Mouse (Mus musculus) thymus, postnatal 4 days (tissue): ENCODE measurements at regions not wholly inside any gene's neighbourhood (a gene's known extent, or its start where the extent isn't known, plus 50 kb on each side); places are given as distances from the start of the nearest gene placed in this dataset.

Experiments used
- DNase-seq: peaks from one replicate; pipeline ENCODE4 v3.0.0; 2021

GRCm38 (mm10) chr11:63630336-63630735, 291.8 kb downstream of the Hs3st3b1 start:
- DNase-seq = no peak

DNA sequence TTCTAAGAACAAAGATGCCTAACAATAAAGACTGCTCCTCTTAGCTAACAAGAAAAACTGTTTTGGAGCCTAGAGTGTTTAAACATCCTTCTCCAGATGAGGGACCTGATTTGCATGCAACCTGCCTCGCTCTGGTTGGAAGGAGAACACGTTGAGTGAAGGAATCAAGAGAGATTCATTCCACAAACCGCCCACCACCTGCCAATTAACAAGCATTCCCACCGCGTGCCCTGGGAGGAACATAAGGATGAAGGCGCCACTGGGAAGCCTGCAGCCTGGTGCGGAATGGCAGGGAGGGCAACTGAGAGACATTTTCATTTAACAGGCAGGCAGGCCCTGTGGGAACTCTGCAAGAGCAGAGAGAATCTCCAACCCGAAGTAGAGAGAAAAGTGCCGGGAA, 265.0 kb downstream of the Hs3st3b1 start:
- DNase-seq = no peak

DNA sequence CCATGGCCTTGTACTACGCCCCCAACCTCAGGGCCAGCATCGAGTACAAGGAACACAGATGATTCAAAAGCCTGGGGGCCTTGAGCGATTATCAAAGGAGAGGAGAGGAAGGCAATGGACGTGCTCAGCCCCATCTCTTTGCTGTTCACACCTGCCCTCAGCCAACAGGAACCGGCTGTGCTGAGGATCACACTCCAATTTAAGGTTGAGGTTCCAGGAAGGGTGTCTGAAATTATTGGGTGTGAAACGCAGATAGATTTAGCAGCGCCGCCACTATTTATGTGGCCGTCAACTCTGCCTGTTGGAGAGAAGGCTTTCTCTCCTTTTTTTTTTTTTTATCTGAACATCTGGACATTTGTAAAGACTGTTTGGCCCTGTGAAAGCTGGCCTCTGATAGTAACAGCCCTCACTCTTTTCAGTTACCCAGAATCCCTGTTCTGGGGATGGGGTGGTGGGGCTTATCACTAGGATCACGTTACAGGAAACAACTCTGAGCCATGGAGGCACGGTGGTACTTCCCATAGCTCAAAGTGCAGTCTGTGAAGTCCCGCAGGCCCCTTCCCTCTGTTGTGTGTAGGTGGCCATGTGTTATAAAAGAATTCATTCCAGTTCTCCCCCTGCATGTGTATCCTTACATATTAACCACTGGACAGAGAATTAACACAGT, 256.7 kb downstream of the Hs3st3b1 start:
- no peak for DNase-seq

- DNase-seq = no peak
Observed at GRCm38 (mm10) chr11:63670477-63670876, 251.6 kb downstream of the Hs3st3b1 start.

DNA sequence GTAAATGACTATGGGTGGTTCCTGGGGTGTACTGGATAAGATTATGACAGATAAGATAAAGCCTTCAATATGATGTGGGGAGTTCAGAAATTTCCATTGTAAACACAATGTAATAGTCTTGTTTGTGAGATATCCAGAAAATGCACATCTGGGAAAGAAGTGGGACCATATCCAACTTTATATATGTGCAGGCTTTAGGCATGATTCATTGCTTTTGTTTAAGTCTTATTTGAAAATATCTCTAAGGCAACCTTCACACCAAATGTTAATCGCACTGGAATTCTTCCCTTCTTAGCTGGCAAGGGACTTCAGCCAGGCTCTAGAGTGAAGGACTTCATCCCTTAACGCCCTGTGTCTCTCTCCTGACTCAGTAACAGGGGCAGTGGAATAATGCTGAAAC, 250.3 kb downstream of the Hs3st3b1 start:
- DNase-seq = no peak

DNA sequence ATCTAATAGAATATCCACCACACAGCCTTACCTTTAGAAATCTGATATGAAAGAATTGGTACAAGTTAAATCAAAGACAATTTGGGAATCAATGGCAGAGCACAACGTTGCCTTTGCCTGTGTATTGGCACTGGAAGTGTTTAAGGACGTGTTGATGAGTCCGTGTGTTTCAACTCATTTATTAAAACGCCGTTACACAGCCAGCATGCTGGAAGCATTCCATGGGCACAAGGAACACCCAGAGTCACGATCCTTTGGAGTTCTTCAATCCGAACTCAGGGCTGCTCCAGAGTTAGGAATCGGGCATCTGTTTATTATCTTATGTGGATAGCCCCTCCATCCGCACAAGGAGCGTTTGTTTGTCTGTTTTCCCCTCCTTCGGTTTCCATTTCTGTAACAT, 244.2 kb downstream of the Hs3st3b1 start:
- no peak for DNase-seq

DNA sequence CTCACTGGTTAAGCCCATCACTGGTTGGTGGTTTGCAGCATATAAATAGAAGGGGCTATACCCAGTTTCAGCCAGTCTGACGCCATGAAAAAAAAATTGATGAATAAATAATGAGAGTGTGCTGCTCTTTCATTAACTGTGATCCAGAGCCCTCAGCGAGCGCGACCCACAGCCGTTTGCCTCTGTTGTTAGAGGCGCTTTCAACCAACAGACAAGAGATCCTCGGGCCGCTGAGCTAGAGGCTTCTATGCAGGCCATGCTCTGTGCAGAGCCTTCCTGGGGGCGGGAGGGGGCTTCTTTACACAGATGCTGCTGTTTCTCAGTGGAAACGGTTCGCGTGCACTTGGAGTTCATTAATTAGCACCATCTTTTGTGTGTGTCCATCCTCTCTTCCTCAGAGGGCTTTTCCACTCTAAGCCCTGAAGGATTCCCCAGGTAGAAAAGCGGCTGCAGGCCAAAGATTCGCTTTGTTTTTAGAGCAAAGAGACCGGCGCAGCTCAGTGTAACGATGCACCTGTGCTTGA, 243.6 kb downstream of the Hs3st3b1 start:
- no peak for DNase-seq

DNA sequence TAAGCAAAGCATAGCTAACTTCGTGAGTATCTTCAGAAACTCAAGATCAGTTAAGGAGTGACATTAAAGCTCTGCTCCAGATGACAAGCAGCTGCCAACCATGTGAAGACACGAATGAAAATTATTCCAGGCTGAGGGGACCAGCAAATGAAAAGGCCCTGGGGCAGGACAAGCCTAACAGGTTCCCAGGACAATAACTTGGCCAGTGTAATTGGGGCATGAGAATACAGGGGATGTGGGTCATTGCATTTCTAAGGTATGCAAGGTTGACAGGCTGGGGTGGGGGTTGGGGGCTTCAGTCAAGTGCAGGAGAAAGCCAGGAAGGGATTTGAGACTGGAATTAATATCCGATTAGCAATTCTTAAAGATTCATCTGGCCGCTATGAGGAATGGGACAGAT, 242.6 kb downstream of the Hs3st3b1 start:
- no peak for DNase-seq

DNA sequence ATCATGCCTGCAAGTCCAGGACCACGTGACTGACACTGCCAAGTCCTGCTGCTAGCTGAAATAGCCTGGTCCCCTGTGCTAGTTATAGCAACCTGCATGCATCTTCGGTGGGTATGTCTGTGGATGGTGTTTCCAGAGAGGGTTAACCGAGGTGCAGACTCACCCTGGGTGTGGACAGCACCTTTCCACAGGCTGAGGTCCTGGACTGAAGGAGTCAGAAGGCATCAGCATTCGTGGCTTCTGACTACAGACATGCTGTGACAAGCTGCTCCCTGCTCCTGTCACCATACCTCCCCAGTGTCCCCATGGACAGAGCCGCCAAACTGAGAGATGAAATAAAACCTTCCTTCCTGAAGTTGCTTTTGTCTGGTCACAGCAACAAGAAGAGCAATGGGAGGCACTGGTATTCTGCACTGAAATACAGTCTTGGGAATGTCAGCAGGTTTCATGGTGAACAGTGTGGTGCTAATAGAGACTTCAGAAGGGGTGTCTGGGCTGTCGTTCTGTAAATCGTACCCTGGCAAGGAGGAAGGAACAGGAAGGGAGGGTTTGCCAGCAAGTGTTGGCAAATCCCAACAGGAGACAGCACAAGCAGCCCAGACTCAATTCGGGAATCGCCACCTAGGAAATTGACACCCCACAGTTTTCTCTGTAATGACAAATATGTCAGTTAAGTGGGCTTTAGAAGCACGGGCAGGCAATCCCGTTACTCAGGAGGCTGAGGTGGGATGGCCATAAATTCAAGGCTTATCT, 237.7 kb downstream of the Hs3st3b1 start:
- no peak for DNase-seq

- peak; percentile 40 for DNase-seq
Observed at GRCm38 (mm10) chr11:63691041-63691440, 231.0 kb downstream of the Hs3st3b1 start.

GRCm38 (mm10) chr11:63704995-63705580, 217.0 kb downstream of the Hs3st3b1 start:
- DNase-seq = no peak

- DNase-seq = no peak
Observed at GRCm38 (mm10) chr11:63706057-63706456, 216.0 kb downstream of the Hs3st3b1 start.

- no peak for DNase-seq
Observed at GRCm38 (mm10) chr11:63707093-63707492, 215.0 kb downstream of the Hs3st3b1 start.

GRCm38 (mm10) chr11:63708412-63708811, 213.7 kb downstream of the Hs3st3b1 start:
- DNase-seq = no peak

DNA sequence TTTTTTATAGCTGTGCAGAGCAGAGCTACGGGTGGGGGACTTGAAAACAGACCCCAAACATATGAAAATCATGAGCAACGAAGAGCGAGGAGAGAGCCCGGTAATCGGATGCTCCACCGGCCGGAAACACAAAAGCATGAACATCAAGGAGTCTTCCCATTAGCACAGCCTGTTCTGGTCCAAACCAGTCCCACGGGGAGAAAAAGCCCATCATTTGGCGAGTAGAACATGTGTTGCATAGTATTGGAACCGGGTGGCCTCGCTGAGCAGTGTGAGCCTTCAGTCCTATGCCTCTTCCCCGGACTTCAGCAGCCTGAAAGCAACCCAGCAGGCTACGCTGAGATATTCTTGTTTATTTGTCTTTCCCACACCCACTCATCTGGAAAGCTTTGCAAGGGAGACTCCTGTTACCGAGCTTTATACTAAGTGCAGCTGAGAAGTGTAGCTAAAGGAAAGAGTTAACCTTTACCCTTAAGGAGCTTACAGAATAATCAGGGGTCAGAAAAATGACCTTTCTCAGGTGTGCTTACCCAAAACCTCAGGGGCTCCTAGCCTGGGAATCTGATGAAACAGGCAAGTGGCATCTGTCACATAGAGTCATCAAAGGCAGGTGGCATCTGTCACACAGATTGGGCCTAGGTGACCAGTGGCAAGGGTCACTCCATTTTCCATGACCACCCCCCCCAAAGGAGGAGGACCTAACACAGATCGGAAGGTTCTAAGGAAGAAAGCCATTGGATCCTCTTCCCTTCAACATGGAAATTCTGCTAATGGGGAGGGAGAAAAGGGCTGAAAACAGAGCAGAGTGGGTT, 209.8 kb downstream of the Hs3st3b1 start:
- DNase-seq = no peak

- no peak for DNase-seq
Observed at GRCm38 (mm10) chr11:63722261-63722660, 199.8 kb downstream of the Hs3st3b1 start.

GRCm38 (mm10) chr11:63730880-63731279, 191.2 kb downstream of the Hs3st3b1 start:
- no peak for DNase-seq

DNA sequence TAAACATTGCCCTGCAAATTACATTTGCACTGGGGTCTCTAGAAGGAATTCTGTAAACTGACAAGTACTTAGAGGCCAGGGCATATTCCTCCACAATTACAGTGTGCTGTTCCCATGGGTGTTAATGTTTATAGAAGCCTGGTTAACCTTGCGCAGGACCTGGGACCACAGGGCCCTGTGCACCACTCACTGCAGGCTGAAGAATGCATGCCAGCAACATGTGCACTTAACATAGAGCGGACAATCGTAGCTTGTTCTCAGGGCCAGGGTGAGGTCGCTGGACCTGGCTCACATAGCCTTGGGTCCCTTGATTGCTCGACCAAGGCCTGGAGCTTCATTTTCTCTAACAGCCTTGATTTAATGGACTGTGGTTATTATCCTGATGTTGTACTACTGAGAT, 168.8 kb downstream of the Hs3st3b1 start:
- no peak for DNase-seq

- no peak for DNase-seq
Observed at GRCm38 (mm10) chr11:63754826-63755225, 167.3 kb downstream of the Hs3st3b1 start.

DNA sequence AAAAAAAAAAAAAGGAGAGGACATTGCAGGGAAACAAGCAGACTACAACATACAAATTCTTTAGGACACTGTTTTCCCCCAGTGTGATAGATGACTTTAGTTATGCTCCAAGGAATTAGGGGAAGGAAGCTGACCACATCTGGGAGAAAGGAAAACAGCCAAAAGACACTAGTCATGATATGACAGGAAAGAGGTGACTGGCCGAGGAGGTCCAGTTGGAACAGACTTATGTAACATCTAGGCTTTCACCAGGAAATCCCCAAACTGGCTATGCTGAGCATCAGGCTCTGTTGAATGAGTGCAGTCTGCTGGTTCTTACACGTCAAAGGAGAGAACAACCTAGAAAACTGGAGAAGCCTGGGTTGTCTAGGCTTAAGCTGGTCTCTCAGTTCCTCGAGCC, 163.8 kb downstream of the Hs3st3b1 start:
- no peak for DNase-seq

GRCm38 (mm10) chr11:63761561-63761960, 160.5 kb downstream of the Hs3st3b1 start:
- DNase-seq = no peak

- no peak for DNase-seq
Observed at GRCm38 (mm10) chr11:63767631-63768250, 154.3 kb downstream of the Hs3st3b1 start.

- no peak for DNase-seq
Observed at GRCm38 (mm10) chr11:63769738-63770137, 152.4 kb downstream of the Hs3st3b1 start.
